In the genomic region with DNA sequence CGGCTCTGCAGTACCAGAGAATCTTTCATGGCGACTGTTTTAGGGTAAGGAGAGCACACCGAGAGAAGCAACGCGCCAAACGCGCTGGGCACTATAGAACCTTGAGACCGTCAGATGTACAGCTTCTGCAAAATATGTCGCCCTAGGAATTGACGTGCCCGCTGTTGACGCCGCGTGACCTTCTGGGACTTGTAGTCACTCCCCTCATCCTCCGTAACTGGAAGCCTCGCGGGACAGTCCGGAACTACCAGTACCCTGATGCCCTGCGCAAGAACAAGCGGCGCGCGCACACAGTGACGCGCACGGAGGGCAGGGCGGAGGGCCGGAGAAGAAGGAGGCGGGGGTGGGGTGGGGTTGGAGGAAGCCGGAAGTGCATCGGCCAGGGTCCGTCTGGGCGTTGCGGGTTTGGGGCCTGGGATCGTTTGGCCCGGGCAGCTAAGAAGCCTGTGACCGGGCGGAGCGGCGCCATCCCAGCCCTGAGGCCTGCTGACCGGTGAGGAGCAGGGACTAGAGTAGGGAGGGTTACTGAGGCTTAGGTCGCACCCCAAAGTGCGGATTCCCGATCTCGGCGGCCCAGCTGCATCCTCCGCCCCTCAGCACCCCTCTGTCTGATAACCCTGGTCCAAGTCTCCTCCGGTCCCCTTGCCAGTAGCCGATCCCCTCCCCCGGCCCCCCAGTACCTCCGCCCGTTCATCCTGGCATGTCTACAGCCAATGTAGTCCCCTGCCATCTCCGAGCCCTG, we compare ENCODE assay signal across 7 mouse cellular contexts. TPM values are rescaled to one million over a fixed set of nuclear protein-coding genes. Genes with fewer than 3 reads are reported as not detected.
DNase-seq lines count a peak whose midpoint lies in the region; ATAC-seq and TF ChIP-seq lines count a peak whose summit lies in the region.

A gene (minus strand): TSS at position 225 of the 742 bp plus-strand sequence.
A gene (plus strand): TSS at position 317 of the 742 bp plus-strand sequence.

- peak within 1 kb of the TSS; percentile 96 for H3K9ac ChIP-seq in intestine, postnatal 0 days (ENCODE audit: low read depth, low read length)
- peak within 1 kb of the TSS; percentile 90 for H3K9ac ChIP-seq in midbrain, embryonic 12.5 days (replicated peaks)

- intact Hi-C loops in left cerebral cortex, postnatal 4 days (cut with DNase I): no loop called here

- H3K4me1 ChIP-seq in embryonic facial prominence, embryonic 10.5 days: peaks cover 30% of the 10 kb centered on the region
- H3K4me1 ChIP-seq in intestine, postnatal 0 days (replicated peaks; ENCODE audit: control insufficient read depth, insufficient read depth, low read length): peaks cover 5% of the 10 kb centered on the region
- peaks cover 22% of the 10 kb centered on the region for H3K4me1 ChIP-seq in midbrain, embryonic 12.5 days
- H3K4me1 ChIP-seq in small intestine, adult 2 months (ENCODE audit: control insufficient read depth, insufficient read depth, insufficient read length, low read length): peaks cover 11% of the 10 kb centered on the region

- peak within 1 kb of the TSS; percentile 85 for H3K27ac ChIP-seq in embryonic facial prominence, embryonic 10.5 days (replicated peaks)
- peak within 1 kb of the TSS; percentile 82 for H3K27ac ChIP-seq in intestine, postnatal 0 days (ENCODE audit: low read depth, low read length)
- H3K27ac ChIP-seq in midbrain, embryonic 12.5 days (replicated peaks): peak within 1 kb of the TSS; percentile 64
- H3K27ac ChIP-seq in small intestine, adult 2 months (ENCODE audit: insufficient read depth, low read depth, low read length): peak within 1 kb of the TSS; percentile 47

- no peaks in the 10 kb centered on the region for H3K27me3 ChIP-seq in embryonic facial prominence, embryonic 10.5 days (replicated peaks; ENCODE audit: low read depth, poor library complexity, severe bottlenecking)
- no peaks in the 10 kb centered on the region for H3K27me3 ChIP-seq in intestine, postnatal 0 days (replicated peaks; ENCODE audit: control insufficient read depth, insufficient read depth, low read length)
- no peaks in the 10 kb centered on the region for H3K27me3 ChIP-seq in midbrain, embryonic 12.5 days
- no peaks in the 10 kb centered on the region for H3K27me3 ChIP-seq in small intestine, adult 2 months (ENCODE audit: control insufficient read depth, insufficient read depth, low read length)

- DNase-seq in adrenal gland, postnatal 10 days: peak; percentile 98
- peak; percentile 99 for DNase-seq in embryonic facial prominence, embryonic 10.5 days (ENCODE audit: low spot score)
- DNase-seq in gonadal fat pad, adult 2 months (ENCODE audit: low read depth): peak; percentile 84
- peak; percentile 99 for DNase-seq in left cerebral cortex, postnatal 4 days

- H3K36me3 ChIP-seq in embryonic facial prominence, embryonic 10.5 days (replicated peaks): peaks cover 56% of the 10 kb centered on the region
- peaks cover 33% of the 10 kb centered on the region for H3K36me3 ChIP-seq in intestine, postnatal 0 days (ENCODE audit: control insufficient read depth, insufficient read depth)
- H3K36me3 ChIP-seq in midbrain, embryonic 12.5 days: peaks cover 33% of the 10 kb centered on the region
- H3K36me3 ChIP-seq in small intestine, adult 2 months (ENCODE audit: control insufficient read depth, insufficient read depth, low read length): peaks cover 23% of the 10 kb centered on the region

- TF ChIP-seq CTCF in intestine, postnatal 0 days (IDR thresholded peaks at IDR 0.05; ENCODE audit: low read depth): no peak
- TF ChIP-seq CTCF in small intestine, adult 2 months (IDR thresholded peaks at IDR 0.05; ENCODE audit: extremely low read depth, insufficient read length, insufficient replicate concordance, low read depth, low read length): no peak

- peak; percentile 99 for ATAC-seq in intestine, postnatal 0 days
- peak; percentile 99 for ATAC-seq in midbrain, embryonic 12.5 days (ENCODE audit: low FRiP score, low read depth)

- no peaks in the 10 kb centered on the region for H3K9me3 ChIP-seq in embryonic facial prominence, embryonic 10.5 days
- no peaks in the 10 kb centered on the region for H3K9me3 ChIP-seq in intestine, postnatal 0 days (ENCODE audit: control insufficient read depth)
- H3K9me3 ChIP-seq in midbrain, embryonic 12.5 days: no peaks in the 10 kb centered on the region

- peak within 1 kb of the TSS; percentile 94 for H3K4me2 ChIP-seq in intestine, postnatal 0 days (replicated peaks; ENCODE audit: low read depth)
- H3K4me2 ChIP-seq in midbrain, embryonic 12.5 days (replicated peaks): peak within 1 kb of the TSS; percentile 96

- TF ChIP-seq POLR2A in small intestine, adult 2 months (IDR thresholded peaks at IDR 0.05; ENCODE audit: low read depth, low read length): peak; percentile 82; the same call in 1 of the 2 replicates

- peak within 1 kb of the TSS; percentile 99 for H3K4me3 ChIP-seq in embryonic facial prominence, embryonic 10.5 days
- peak within 1 kb of the TSS; percentile 92 for H3K4me3 ChIP-seq in intestine, postnatal 0 days (ENCODE audit: low read depth, low read length)
- peak within 1 kb of the TSS; percentile 86 for H3K4me3 ChIP-seq in midbrain, embryonic 12.5 days
- peak within 1 kb of the TSS; percentile 91 for H3K4me3 ChIP-seq in small intestine, adult 2 months (ENCODE audit: low read depth, low read length)

- under 1% methylated on average over 53 of the region's 53 CpGs for WGBS in embryonic facial prominence, embryonic 10.5 days
- 0% methylated on average over 53 of the region's 53 CpGs for WGBS in intestine, postnatal 0 days
- WGBS in midbrain, embryonic 12.5 days: under 1% methylated on average over 53 of the region's 53 CpGs
- 1% methylated on average over 53 of the region's 53 CpGs for WGBS in small intestine, adult 2 months

RNA-seq across cellular contexts. Expression of the first gene that starts in this region (rescaled TPM):
- 10 to 100 TPM; 85.9 to 93.7 TPM for total RNA-seq in adrenal gland, postnatal 10 days (2021)
- 54.9 and 55.5 TPM in 2 replicates for polyA plus RNA-seq in embryonic facial prominence, embryonic 10.5 days (2016; fragmentation: Nextera tagmentation; extraction: Ambion mirVana)
- 58.5 and 66.1 TPM in 2 replicates for polyA plus RNA-seq in gonadal fat pad, adult 2 months (2012; rRNA removed)
- 38.3 and 39.3 TPM in 2 replicates for polyA plus RNA-seq in intestine, postnatal 0 days (2015; fragmentation: Nextera tagmentation; extraction: Ambion mirVana)
- total RNA-seq in left cerebral cortex, postnatal 4 days (2021): 10 to 100 TPM; 49.3 to 59.6 TPM
- 53.7 and 59.2 TPM in 2 replicates for polyA plus RNA-seq in midbrain, embryonic 12.5 days (2016; fragmentation: Nextera tagmentation; extraction: Ambion mirVana)
- 19.2 and 35.1 TPM in 2 replicates for polyA plus RNA-seq in small intestine, adult 2 months (2012; rRNA removed)

RNA-seq across cellular contexts. Expression of the second gene that starts in this region (rescaled TPM):
- 10 to 100 TPM; 55.4 to 56.4 TPM for total RNA-seq in adrenal gland, postnatal 10 days (2021)
- 22.5 and 23.1 TPM in 2 replicates for polyA plus RNA-seq in embryonic facial prominence, embryonic 10.5 days (2016; fragmentation: Nextera tagmentation; extraction: Ambion mirVana)
- polyA plus RNA-seq in gonadal fat pad, adult 2 months (2012; rRNA removed): 70.6 and 74.0 TPM in 2 replicates
- 32.8 and 35.6 TPM in 2 replicates for polyA plus RNA-seq in intestine, postnatal 0 days (2015; fragmentation: Nextera tagmentation; extraction: Ambion mirVana)
- 100 to 1,000 TPM; 106 TPM for total RNA-seq in left cerebral cortex, postnatal 4 days (2021)
- 36.4 and 39.3 TPM in 2 replicates for polyA plus RNA-seq in midbrain, embryonic 12.5 days (2016; fragmentation: Nextera tagmentation; extraction: Ambion mirVana)
- 67.2 and 183 TPM in 2 replicates for polyA plus RNA-seq in small intestine, adult 2 months (2012; rRNA removed)

Comparison
In these comparisons a context has a peak if more than half of its experiments do, and no peak if none do; other contexts are left out.
1. Peak in every context shown above with its lines: DNase-seq, ATAC-seq, H3K4me3 ChIP-seq and H3K27ac ChIP-seq.